Mouse (Mus musculus) left cerebral cortex, adult 8-10 months (tissue): ENCODE data around the gene Kcnk12. TPM values are rescaled to one million over a fixed set of nuclear protein-coding genes. Genes with fewer than 3 reads are reported as not detected.

Experiments used
- DNase-seq, 2 experiments: peaks; one replicate each; pipeline ENCODE4 v3.0.0; 2022; ENCODE audit warnings: low spot score in 2 of 2
- total RNA-seq, 4 experiments: library from RNA; stranded (reverse); gene quantifications; 2 replicates each; pipeline ENCODE4 v1.2.4; 2022

Gene Kcnk12
- total RNA-seq, 4 experiments from 2014 or later: 21.2 to 24.0 (median 23.4) TPM

- DNase-seq: no peak
Observed at GRCm38 (mm10) chr17:87700101-87700500, 97.7 kb downstream of the Kcnk12 start.

GRCm38 (mm10) chr17:87698996-87699765, 98.6 kb downstream of the Kcnk12 start:
- no peak for DNase-seq

GRCm38 (mm10) chr17:87696814-87697213, 101.0 kb downstream of the Kcnk12 start:
- no peak for DNase-seq

GRCm38 (mm10) chr17:87695874-87696465, 101.8 kb downstream of the Kcnk12 start:
- no peak for DNase-seq

Other genes with a start within 250 kb of the Kcnk12 start
- gene Epcam, start 162.0 kb downstream of the Kcnk12 start, total RNA-seq: under 1 TPM in 2 of 4 experiments, not detected in 2; 0.25 to 0.27 TPM
- 10 to 100 TPM; 32.0 to 39.4 (median 35.4) TPM for gene Msh2, start 125.7 kb downstream of the Kcnk12 start, total RNA-seq
- gene Rpl36-ps4, start 123.0 kb upstream of the Kcnk12 start, total RNA-seq: not detected
- 10 to 100 TPM; 14.5 to 16.0 (median 15.2) TPM for gene Msh6, start 177.1 kb upstream of the Kcnk12 start, total RNA-seq